Mouse (Mus musculus) neural tube, embryonic 11.5 days (tissue): ENCODE results near the gene Igf2bp1. TPM values are rescaled to one million over a fixed set of nuclear protein-coding genes. Genes with fewer than 3 reads are reported as not detected.
"Not testable (repeated sequence)": the region's sequence is repeated elsewhere in the genome, so short reads cannot be mapped to it uniquely, and the experiment has no call there.

Source experiments
- ATAC-seq: fragments of 200-750 bp; cut with Nextera tagmentation; 2 replicates; pipeline ENCODE4 v1.8.0; 2017; ENCODE audit warnings: moderate number of reproducible peaks, mild to moderate bottlenecking, moderate TSS enrichment, moderate library complexity; ENCODE audit not compliant: insufficient read depth, low FRiP score, low TSS enrichment
- DNase-seq: peaks from one replicate; pipeline ENCODE4 v3.0.0-alpha.2; 2015; ENCODE audit warnings: low spot score
- H3K27ac ChIP-seq: fragments of 300-500 bp; sonication (generic); 2 replicates; pipeline ENCODE4 v1.5.1; 2014; ENCODE audit warnings: low read depth, mild to moderate bottlenecking, low read length
- H3K27me3 ChIP-seq: fragments of 300-500 bp; sonication (generic); 2 replicates; pipeline ENCODE4 v1.6.1; 2014; ENCODE audit warnings: mild to moderate bottlenecking, low read length, mixed read lengths; ENCODE audit not compliant: control insufficient read depth, insufficient read depth
- H3K36me3 ChIP-seq: fragments of 300-500 bp; sonication (generic); 2 replicates; pipeline ENCODE4 v1.6.1; 2014; ENCODE audit warnings: mild to moderate bottlenecking, low read length, moderate library complexity, mixed read lengths; ENCODE audit not compliant: control insufficient read depth, insufficient read depth
- H3K4me1 ChIP-seq: fragments of 300-500 bp; sonication (generic); 2 replicates; pipeline ENCODE4 v1.6.1; 2014; ENCODE audit warnings: low read length, mixed read lengths; ENCODE audit not compliant: control insufficient read depth, insufficient read depth
- H3K4me2 ChIP-seq: fragments of 300-500 bp; sonication (generic); 2 replicates; pipeline ENCODE4 v1.6.1; 2014; ENCODE audit warnings: low read depth, mild to moderate bottlenecking, moderate library complexity
- H3K4me3 ChIP-seq: fragments of 300-500 bp; sonication (generic); 2 replicates; pipeline ENCODE4 v1.5.1; 2014; ENCODE audit warnings: low read depth, low read length
- H3K9ac ChIP-seq: fragments of 300-500 bp; sonication (generic); 2 replicates; pipeline ENCODE4 v1.6.1; 2014; ENCODE audit warnings: mild to moderate bottlenecking, low read length
- H3K9me3 ChIP-seq: fragments of 300-500 bp; sonication (generic); 2 replicates; pipeline ENCODE4 v1.6.1; 2016; ENCODE audit warnings: low read length; ENCODE audit not compliant: control insufficient read depth
- WGBS: fragments of 180-500 bp; shearing (Covaris S2); extraction: QIAGEN DNeasy Blood & Tissue Kit; methylation state at CpG from one replicate; pipeline ENCODE4 v1.1.7; 2014; 5-methylcytosine and 5-hydroxymethylcytosine counted together
- polyA plus RNA-seq: library from polyadenylated mRNA; unstranded; fragments of >200 nt; fragmentation: Nextera tagmentation; extraction: Ambion mirVana; gene quantifications from 2 replicates; pipeline ENCODE4 v1.2.1, GENCODE M21; 2014

Igf2bp1 gene
- polyA plus RNA-seq, 1 experiment from 2014 or later: 84.4 TPM

- DNase-seq (no peak), ATAC-seq (no peak)
- Histone ChIP-seq H3K9ac (no peak overlapping the region), H3K36me3 (peaks cover 11% of the 10 kb centered on the region), H3K9me3 (no peaks in the 10 kb centered on the region), H3K4me1 (no peaks in the 10 kb centered on the region), H3K27ac (no peak overlapping the region), H3K4me2 (no peak overlapping the region), H3K27me3 (no peaks in the 10 kb centered on the region), H3K4me3 (no peak overlapping the region)
- 71% methylated on average over 6 of the region's 6 CpGs for WGBS
These were observed 46.6 kb downstream of the Igf2bp1 start for GRCm38 (mm10) chr11:95959152-95959551.

- Histone ChIP-seq H3K4me3 (no peak overlapping the region), H3K4me2 (no peak overlapping the region), H3K9me3 (no peaks in the 10 kb centered on the region), H3K9ac (no peak overlapping the region), H3K36me3 (peaks cover 8% of the 10 kb centered on the region), H3K4me1 (no peaks in the 10 kb centered on the region), H3K27me3 (no peaks in the 10 kb centered on the region), H3K27ac (no peak overlapping the region)
- DNase-seq: no peak
- WGBS: 68% methylated on average over 9 of the region's 9 CpGs
- ATAC-seq: no peak
These were observed 47.5 kb downstream of the Igf2bp1 start for GRCm38 (mm10) chr11:95958251-95958650.

- H3K9ac ChIP-seq: no peak overlapping the region
- H3K4me3 ChIP-seq: no peak overlapping the region
- ATAC-seq: no peak
- 81% methylated on average over 7 of the region's 7 CpGs for WGBS
- H3K27ac ChIP-seq: no peak overlapping the region
- no peaks in the 10 kb centered on the region for H3K9me3 ChIP-seq
- H3K4me2 ChIP-seq: no peak overlapping the region
- H3K27me3 ChIP-seq: no peaks in the 10 kb centered on the region
- H3K36me3 ChIP-seq: peaks cover 5% of the 10 kb centered on the region; the same call in 1 of the 2 replicates
- no peaks in the 10 kb centered on the region for H3K4me1 ChIP-seq
- peak; percentile 8 for DNase-seq
These were observed 48.3 kb downstream of the Igf2bp1 start for GRCm38 (mm10) chr11:95957407-95957806.

- H3K4me1 ChIP-seq: no peaks in the 10 kb centered on the region
- H3K27me3 ChIP-seq: no peaks in the 10 kb centered on the region
- H3K36me3 ChIP-seq: no peaks in the 10 kb centered on the region
- DNase-seq: no peak
- H3K4me3 ChIP-seq: no peak overlapping the region
- H3K9me3 ChIP-seq: no peaks in the 10 kb centered on the region
- no peak for ATAC-seq
- H3K4me2 ChIP-seq: no peak overlapping the region
- H3K27ac ChIP-seq: no peak overlapping the region
- no peak overlapping the region for H3K9ac ChIP-seq
- WGBS: 88% methylated on average over 5 of the region's 5 CpGs
These were observed 52.4 kb downstream of the Igf2bp1 start for GRCm38 (mm10) chr11:95953313-95953712.

GRCm38 (mm10) chr11:95945838-95946472 lies 59.8 kb downstream of the Igf2bp1 start:
- Histone ChIP-seq H3K27ac (no peak overlapping the region), H3K4me1 (no peaks in the 10 kb centered on the region), H3K27me3 (no peaks in the 10 kb centered on the region), H3K4me3 (no peak overlapping the region), H3K4me2 (no peak overlapping the region), H3K9ac (no peak overlapping the region), H3K9me3 (no peaks in the 10 kb centered on the region), H3K36me3 (no peaks in the 10 kb centered on the region)
- DNase-seq: no peak
- no peak for ATAC-seq
- 69% methylated on average over 13 of the region's 13 CpGs for WGBS

GRCm38 (mm10) chr11:95939828-95940507 lies 65.8 kb downstream of the Igf2bp1 start:
- Histone ChIP-seq H3K27me3 (no peaks in the 10 kb centered on the region), H3K4me2 (no peak overlapping the region), H3K27ac (no peak overlapping the region), H3K4me3 (no peak overlapping the region), H3K9me3 (no peaks in the 10 kb centered on the region), H3K4me1 (no peaks in the 10 kb centered on the region), H3K36me3 (no peaks in the 10 kb centered on the region), H3K9ac (no peak overlapping the region)
- ATAC-seq: no peak
- WGBS: 37% methylated on average over 11 of the region's 11 CpGs
- DNase-seq: peak; percentile 39

GRCm38 (mm10) chr11:95936409-95936808 lies 69.3 kb downstream of the Igf2bp1 start:
- H3K4me1 ChIP-seq: no peaks in the 10 kb centered on the region
- H3K27me3 ChIP-seq: no peaks in the 10 kb centered on the region
- no peaks in the 10 kb centered on the region for H3K9me3 ChIP-seq
- H3K9ac ChIP-seq: no peak overlapping the region
- ATAC-seq (no peak), DNase-seq (no peak)
- no peak overlapping the region for H3K4me3 ChIP-seq
- no peaks in the 10 kb centered on the region for H3K36me3 ChIP-seq
- H3K4me2 ChIP-seq: no peak overlapping the region
- WGBS: 85% methylated on average over 6 of the region's 6 CpGs
- H3K27ac ChIP-seq: no peak overlapping the region

GRCm38 (mm10) chr11:95932168-95932567 lies 73.6 kb downstream of the Igf2bp1 start:
- not testable (repeated sequence) for H3K27ac ChIP-seq, H3K4me3 ChIP-seq, H3K4me1 ChIP-seq, H3K9ac ChIP-seq, ATAC-seq, H3K9me3 ChIP-seq, H3K36me3 ChIP-seq, DNase-seq, H3K4me2 ChIP-seq, H3K27me3 ChIP-seq
- WGBS: 92% methylated on average over 8 of the region's 10 CpGs

- H3K4me1 ChIP-seq: no peaks in the 10 kb centered on the region
- H3K4me3 ChIP-seq: no peak overlapping the region
- DNase-seq (no peak), ATAC-seq (no peak)
- no peaks in the 10 kb centered on the region for H3K36me3 ChIP-seq
- no peak overlapping the region for H3K27ac ChIP-seq
- H3K9me3 ChIP-seq: no peaks in the 10 kb centered on the region
- no peaks in the 10 kb centered on the region for H3K27me3 ChIP-seq
- 77% methylated on average over 4 of the region's 4 CpGs for WGBS
- no peak overlapping the region for H3K9ac ChIP-seq
- no peak overlapping the region for H3K4me2 ChIP-seq
These were observed 79.3 kb downstream of the Igf2bp1 start for GRCm38 (mm10) chr11:95926398-95926797.
